Mouse (Mus musculus) G1E (cell line): ENCODE data around the gene Nfkb2.

ENCODE experiments used
- CTCF ChIP-seq: IDR thresholded peaks from 2 replicates; pipeline ENCODE4 v1.5.1; 2012; ENCODE audit warnings: low read depth, low read length, inconsistent platforms, mixed read lengths
- GATA1 ChIP-seq: IDR thresholded peaks from 2 replicates; pipeline ENCODE4 v1.6.1; 2012; ENCODE audit warnings: borderline replicate concordance, low read length, inconsistent platforms, mixed read lengths
- GATA2 ChIP-seq: IDR thresholded peaks from 2 replicates; pipeline ENCODE4 v1.6.1; 2012; ENCODE audit warnings: low read depth, low read length, inconsistent platforms, borderline replicate concordance
- POLR2AphosphoS5 ChIP-seq: IDR thresholded peaks from 2 replicates; pipeline ENCODE4 v1.6.1; 2012; ENCODE audit warnings: low read depth, low read length, inconsistent platforms; ENCODE audit not compliant: insufficient replicate concordance
- TAL1 ChIP-seq: conservative IDR thresholded peaks from 2 replicates; pipeline ENCODE4 v1.6.1; 2012; ENCODE audit warnings: low read depth, low read length, inconsistent platforms, mixed read lengths

- TF ChIP-seq CTCF (no peak), GATA2 (no peak), GATA1 (no peak), TAL1 (no peak), POLR2AphosphoS5 (no peak)
These were observed 19.6 kb downstream of the Nfkb2 start for GRCm38 (mm10) chr19:46323716-46324115.
